Mouse (Mus musculus) lung, embryonic 14.5 days (tissue): ENCODE data around the gene Cdc42ep4. TPM values are rescaled to one million over a fixed set of nuclear protein-coding genes. Genes with fewer than 3 reads are reported as not detected.
A peak's percentile ranks its signal among the peaks of the same experiment; 100 is the strongest.

ENCODE experiments used
- ATAC-seq: fragments of 200-750 bp; cut with Nextera tagmentation; 2 replicates; pipeline ENCODE4 v1.8.0; 2017; ENCODE audit warnings: mild to moderate bottlenecking, moderate TSS enrichment, moderate library complexity; ENCODE audit not compliant: insufficient read depth
- DNase-seq: peaks from one replicate; pipeline ENCODE4 v3.0.0-alpha.2; 2015
- H3K27ac ChIP-seq: fragments of 300-500 bp; sonication (generic); 2 replicates; pipeline ENCODE4 v1.5.1; 2014; ENCODE audit warnings: low read depth, mild to moderate bottlenecking, moderate library complexity
- H3K27me3 ChIP-seq: fragments of 300-500 bp; sonication (generic); 2 replicates; pipeline ENCODE4 v1.6.1; 2014; ENCODE audit warnings: low read length, control low read depth; ENCODE audit not compliant: insufficient read depth
- H3K36me3 ChIP-seq: fragments of 300-500 bp; sonication (generic); 2 replicates; pipeline ENCODE4 v1.6.1; 2014; ENCODE audit warnings: control low read depth; ENCODE audit not compliant: insufficient read depth
- H3K4me1 ChIP-seq: fragments of 300-500 bp; sonication (generic); 2 replicates; pipeline ENCODE4 v1.6.1; 2014; ENCODE audit warnings: antibody characterized with exemption, control low read depth; ENCODE audit not compliant: insufficient read depth
- H3K4me2 ChIP-seq: fragments of 300-500 bp; sonication (generic); 2 replicates; pipeline ENCODE4 v1.6.1; 2014; ENCODE audit warnings: mild to moderate bottlenecking
- H3K4me3 ChIP-seq: fragments of 300-500 bp; sonication (generic); 2 replicates; pipeline ENCODE4 v1.5.1; 2014; ENCODE audit warnings: low read depth, low read length
- H3K9ac ChIP-seq: fragments of 300-500 bp; sonication (generic); 2 replicates; pipeline ENCODE4 v1.6.1; 2014
- H3K9me3 ChIP-seq: fragments of 300-500 bp; sonication (generic); 2 replicates; pipeline ENCODE4 v1.6.1; 2016; ENCODE audit warnings: low read depth, low read length, control low read depth
- CTCF ChIP-seq: IDR thresholded peaks from 2 replicates; pipeline ENCODE4 v1.5.1; 2016; ENCODE audit warnings: antibody characterized with exemption, low read depth
- WGBS: fragments of 180-500 bp; shearing (Covaris S2); extraction: QIAGEN DNeasy Blood & Tissue Kit; methylation state at CpG from one replicate; pipeline ENCODE4 v1.1.7; 2014; 5-methylcytosine and 5-hydroxymethylcytosine counted together
- polyA plus RNA-seq: library from polyadenylated mRNA; unstranded; fragments of >200 nt; fragmentation: Nextera tagmentation; extraction: Ambion mirVana; gene quantifications from 2 replicates; pipeline ENCODE4 v1.2.1, GENCODE M21; 2014

The Cdc42ep4 gene
- polyA plus RNA-seq, 1 experiment from 2014 or later = 86.6 TPM

GRCm38 (mm10) chr11:113777878-113778464 is 26.3 kb upstream of the Cdc42ep4 start:
- Histone ChIP-seq H3K27ac (peak overlapping the region; percentile 48), H3K27me3 (no peaks in the 10 kb centered on the region), H3K9ac (no peak overlapping the region), H3K4me1 (peaks cover 25% of the 10 kb centered on the region), H3K36me3 (no peaks in the 10 kb centered on the region), H3K4me2 (peak overlapping the region; percentile 13; the same call in 1 of the 2 replicates), H3K4me3 (no peak overlapping the region), H3K9me3 (no peaks in the 10 kb centered on the region)
- no peak for TF ChIP-seq CTCF
- ATAC-seq (peak; percentile 50; the same call in 1 of the 2 replicates), DNase-seq (peak; percentile 62)
- WGBS = 33% methylated on average over 8 of the region's 8 CpGs

DNA sequence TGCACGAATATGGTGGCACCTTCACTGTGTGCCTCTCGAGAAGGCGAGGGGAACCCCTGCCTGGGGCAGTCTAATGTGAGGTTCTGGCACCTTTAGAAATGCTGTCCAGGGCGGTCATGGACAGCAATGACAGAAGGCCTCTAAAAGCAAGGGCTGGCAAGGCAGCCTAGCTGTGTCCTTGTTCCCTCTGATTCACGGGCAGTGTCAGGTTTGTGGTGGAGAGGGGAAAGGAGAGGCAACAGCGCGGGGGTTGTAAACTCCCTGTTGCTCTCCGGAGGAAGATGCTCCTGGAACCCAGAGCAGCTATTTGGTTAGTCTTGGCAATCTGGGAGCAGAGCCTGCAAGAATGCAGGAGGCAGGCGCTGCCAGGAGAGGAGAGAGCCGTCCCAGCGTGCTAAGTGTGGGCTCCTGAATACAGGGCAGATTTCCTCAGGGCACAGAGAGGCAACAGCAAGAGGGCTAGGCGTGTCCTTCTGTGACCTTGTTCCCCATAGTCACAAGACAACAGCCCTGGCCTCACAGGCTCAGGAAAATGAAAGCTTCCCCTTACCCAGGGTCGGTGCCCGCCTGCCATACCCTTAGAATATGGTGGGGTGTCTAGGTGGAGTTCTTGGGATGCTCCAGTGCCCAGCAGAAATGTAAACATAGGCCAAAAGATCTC is 25.3 kb upstream of the Cdc42ep4 start:
- Histone ChIP-seq H3K9me3 (no peaks in the 10 kb centered on the region), H3K4me2 (no peak overlapping the region), H3K27ac (no peak overlapping the region), H3K9ac (no peak overlapping the region), H3K4me3 (no peak overlapping the region), H3K4me1 (peaks cover 20% of the 10 kb centered on the region), H3K27me3 (no peaks in the 10 kb centered on the region), H3K36me3 (no peaks in the 10 kb centered on the region)
- WGBS = 63% methylated on average over 14 of the region's 14 CpGs
- DNase-seq (no peak), ATAC-seq (no peak)
- no peak for TF ChIP-seq CTCF

DNA sequence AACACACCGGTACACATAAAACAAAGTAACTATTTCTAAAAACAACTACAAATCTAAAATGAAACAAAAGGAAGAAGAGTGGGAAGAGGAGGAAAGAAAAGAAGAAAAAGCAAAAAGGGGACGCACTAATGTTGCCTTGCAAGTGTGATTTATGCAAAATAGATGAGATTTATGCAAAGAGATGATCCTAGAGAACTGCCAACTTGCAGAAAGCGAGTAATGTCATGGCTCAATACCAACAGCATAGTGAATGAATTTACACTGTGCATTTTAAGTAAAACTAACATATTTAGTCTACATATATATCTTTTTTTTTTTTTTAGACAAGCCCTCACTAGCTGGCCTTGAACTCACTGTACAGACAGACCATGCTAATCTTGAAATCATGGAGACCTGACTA is 23.1 kb upstream of the Cdc42ep4 start:
- TF ChIP-seq CTCF = no peak
- Histone ChIP-seq H3K4me1 (peaks cover 14% of the 10 kb centered on the region), H3K4me3 (no peak overlapping the region), H3K9me3 (no peaks in the 10 kb centered on the region), H3K36me3 (no peaks in the 10 kb centered on the region), H3K27ac (no peak overlapping the region), H3K27me3 (no peaks in the 10 kb centered on the region), H3K9ac (no peak overlapping the region), H3K4me2 (no peak overlapping the region)
- DNase-seq = no peak
- ATAC-seq = no peak
- WGBS = 86% methylated on average over 3 of the region's 3 CpGs

GRCm38 (mm10) chr11:113773191-113773590 is 21.5 kb upstream of the Cdc42ep4 start:
- DNase-seq (no peak), ATAC-seq (no peak)
- Histone ChIP-seq H3K36me3 (no peaks in the 10 kb centered on the region), H3K4me1 (peaks cover 3% of the 10 kb centered on the region), H3K9ac (no peak overlapping the region), H3K4me3 (no peak overlapping the region), H3K9me3 (no peaks in the 10 kb centered on the region), H3K27ac (no peak overlapping the region), H3K27me3 (no peaks in the 10 kb centered on the region), H3K4me2 (no peak overlapping the region)
- WGBS = 89% methylated on average over 5 of the region's 5 CpGs
- no peak for TF ChIP-seq CTCF

DNA sequence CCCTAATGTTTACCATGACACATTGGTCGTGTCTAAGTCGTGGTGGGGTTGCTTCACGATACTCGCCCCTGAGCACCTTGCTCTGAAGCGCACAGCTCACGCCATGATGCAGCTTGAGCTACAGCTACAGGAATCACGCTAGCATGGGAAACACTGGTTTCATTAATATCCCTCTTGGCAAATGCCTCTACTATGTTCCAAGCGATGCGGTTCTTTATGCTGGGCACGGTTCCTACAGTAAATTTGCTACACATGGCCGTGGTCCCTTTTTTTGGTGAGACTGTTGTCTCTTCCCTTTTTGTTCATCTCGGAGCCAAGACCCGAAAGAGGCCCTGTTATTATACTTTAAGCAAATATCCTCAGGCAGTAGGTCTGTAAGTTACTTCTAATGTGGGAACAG is 19.5 kb upstream of the Cdc42ep4 start:
- no peaks in the 10 kb centered on the region for H3K36me3 ChIP-seq
- no peaks in the 10 kb centered on the region for H3K9me3 ChIP-seq
- 80% methylated on average over 13 of the region's 13 CpGs for WGBS
- H3K4me2 ChIP-seq = no peak overlapping the region
- peaks cover 13% of the 10 kb centered on the region; the same call in 1 of the 2 replicates for H3K4me1 ChIP-seq
- H3K27ac ChIP-seq = no peak overlapping the region
- no peak overlapping the region for H3K4me3 ChIP-seq
- no peak for ATAC-seq
- H3K9ac ChIP-seq = no peak overlapping the region
- H3K27me3 ChIP-seq = no peaks in the 10 kb centered on the region
- no peak for DNase-seq
- no peak for TF ChIP-seq CTCF

GRCm38 (mm10) chr11:113768356-113768755 is 16.7 kb upstream of the Cdc42ep4 start:
- Histone ChIP-seq H3K27me3 (no peaks in the 10 kb centered on the region), H3K4me1 (peaks cover 22% of the 10 kb centered on the region; the same call in 1 of the 2 replicates), H3K4me2 (no peak overlapping the region), H3K9me3 (no peaks in the 10 kb centered on the region), H3K36me3 (no peaks in the 10 kb centered on the region), H3K9ac (no peak overlapping the region), H3K4me3 (no peak overlapping the region), H3K27ac (no peak overlapping the region)
- DNase-seq (peak; percentile 54), ATAC-seq (no peak)
- TF ChIP-seq CTCF = no peak
- 61% methylated on average over 3 of the region's 3 CpGs for WGBS

GRCm38 (mm10) chr11:113767285-113767684 is 15.6 kb upstream of the Cdc42ep4 start:
- Histone ChIP-seq H3K27ac (peak overlapping the region; percentile 79; the same call in 1 of the 2 replicates), H3K36me3 (no peaks in the 10 kb centered on the region), H3K4me2 (no peak overlapping the region), H3K9me3 (no peaks in the 10 kb centered on the region), H3K9ac (no peak overlapping the region), H3K4me1 (peaks cover 26% of the 10 kb centered on the region; the same call in 1 of the 2 replicates), H3K4me3 (no peak overlapping the region), H3K27me3 (no peaks in the 10 kb centered on the region)
- WGBS = 37% methylated on average over 8 of the region's 8 CpGs
- peak; percentile 30 for DNase-seq
- no peak for TF ChIP-seq CTCF
- peak; percentile 24; the same call in 1 of the 2 replicates for ATAC-seq
